Mouse (Mus musculus) lung, postnatal 36 days (tissue): ENCODE measurements at regions not wholly inside any gene's neighbourhood (a gene's known extent, or its start where the extent isn't known, plus 50 kb on each side); places are given as distances from the start of the nearest gene placed in this dataset.

ENCODE experiments used
- DNase-seq: peaks from one replicate; pipeline ENCODE4 v3.0.0; 2022; ENCODE audit warnings: mixed read lengths

DNA sequence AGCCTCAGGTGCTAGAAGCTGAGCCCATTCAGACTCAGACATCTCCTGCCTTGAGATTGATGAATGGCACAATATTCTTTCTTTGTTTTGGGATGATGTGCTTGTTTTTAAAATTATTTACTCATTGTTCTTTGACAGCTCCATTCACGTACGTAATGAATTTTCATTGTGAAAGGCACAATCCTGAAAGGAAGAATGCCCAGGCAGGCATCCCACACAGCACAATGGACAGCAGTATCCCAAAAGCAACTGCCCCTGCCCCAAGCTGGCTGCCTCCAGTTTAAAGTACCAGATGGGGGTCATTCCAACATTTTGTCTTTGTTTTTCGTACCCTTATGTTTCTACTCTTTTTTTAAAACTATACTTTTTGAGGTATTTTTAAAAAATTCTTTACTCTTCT, 210.9 kb upstream of the St8sia2 start:
- no peak for DNase-seq

DNA sequence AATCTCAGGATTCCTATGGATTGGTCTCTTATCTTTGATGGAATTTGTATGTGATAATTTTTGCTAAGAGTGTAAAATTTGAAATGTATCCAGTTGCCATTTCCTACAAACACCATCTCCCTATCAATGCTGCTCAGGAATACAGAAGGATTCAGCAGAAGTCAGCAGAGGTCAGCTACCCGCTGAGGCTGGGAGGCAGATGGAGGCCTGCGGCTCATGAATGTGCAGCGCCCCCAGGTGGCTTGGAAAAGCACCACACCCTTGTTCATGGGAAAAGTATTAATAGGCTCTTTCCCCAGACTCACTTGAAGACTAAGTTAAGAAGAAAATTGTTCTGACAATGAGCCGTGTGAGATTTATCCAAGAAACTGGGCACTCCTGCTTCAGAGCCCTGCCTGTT, 187.2 kb upstream of the St8sia2 start:
- DNase-seq, result peak; percentile 7

DNA sequence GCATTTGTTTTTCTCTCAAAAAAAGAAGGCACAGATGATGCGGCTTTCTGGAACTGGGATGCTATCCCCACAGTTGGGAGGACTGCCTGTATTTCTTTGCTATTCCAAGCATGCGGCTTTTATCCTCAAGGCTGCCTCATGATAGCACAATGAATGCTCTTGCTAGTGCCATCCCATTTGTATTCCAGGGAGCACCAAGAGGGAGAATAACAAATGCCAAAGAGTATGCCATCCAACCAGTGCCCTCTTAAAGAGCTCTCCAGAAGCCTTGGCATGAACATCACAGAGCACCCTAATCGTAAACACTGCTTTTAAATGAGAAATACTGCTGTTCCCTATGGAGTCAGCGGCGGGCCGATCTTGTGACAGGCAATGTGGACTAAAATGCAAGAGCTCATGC, 185.3 kb upstream of the St8sia2 start:
- DNase-seq, result no peak

DNA sequence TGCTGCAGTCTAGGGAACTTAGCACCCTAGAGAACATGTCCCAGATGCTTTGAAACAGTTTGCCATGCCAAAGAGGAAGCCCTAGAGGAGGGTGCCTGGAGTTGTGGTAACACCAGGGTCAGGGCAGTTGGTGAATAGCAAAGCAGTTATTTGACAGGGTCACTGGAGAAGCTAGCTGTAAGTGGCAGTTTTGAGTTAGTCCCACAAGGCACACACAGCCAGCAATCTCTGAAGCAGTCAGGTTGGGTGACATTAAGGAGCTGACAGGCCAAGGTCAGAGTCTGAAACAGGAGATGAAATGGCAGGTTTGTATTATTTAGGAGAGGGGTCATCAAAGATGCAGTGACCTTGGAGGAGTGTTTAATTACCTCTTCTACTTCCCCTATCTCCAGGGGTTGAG, 171.2 kb upstream of the St8sia2 start:
- no peak for DNase-seq

DNA sequence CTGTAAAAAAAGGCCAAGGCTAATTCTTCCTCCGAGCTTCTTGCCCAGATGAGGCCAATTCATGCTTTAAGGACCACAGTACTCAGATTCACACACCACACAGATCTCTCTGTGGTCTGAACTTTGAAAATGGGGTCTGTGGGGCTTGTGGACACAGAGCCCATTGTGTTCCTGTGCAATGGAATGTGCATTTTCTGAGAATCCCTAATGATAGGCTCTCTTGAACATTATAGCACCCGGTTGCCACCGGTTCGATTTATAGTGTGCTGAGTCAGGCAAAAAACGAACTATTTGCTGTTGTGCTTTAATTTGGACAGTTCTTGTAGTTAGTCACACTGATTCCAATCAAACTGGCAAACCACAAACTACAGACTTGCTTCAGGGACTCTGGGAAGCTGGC, 160.7 kb upstream of the St8sia2 start:
- DNase-seq, result no peak

DNA sequence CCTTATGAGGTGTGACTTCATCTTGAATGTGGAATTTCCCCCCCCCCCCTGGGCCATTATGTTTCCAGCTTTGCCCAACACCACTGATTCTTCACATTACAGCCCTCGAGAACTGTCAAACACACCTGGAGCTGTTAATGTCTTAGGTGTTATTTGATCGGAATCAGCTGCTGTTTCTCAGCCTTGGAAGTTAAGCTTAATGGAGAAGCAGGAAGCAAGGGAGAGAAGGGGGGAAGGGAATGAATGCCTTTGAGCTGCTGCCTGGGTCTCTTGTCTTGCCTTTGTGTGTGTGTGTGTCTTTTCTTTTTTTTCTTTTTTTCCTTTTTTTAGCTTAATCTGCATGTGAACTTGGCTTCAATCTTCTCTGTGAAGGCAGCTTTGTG, 159.7 kb upstream of the St8sia2 start:
- DNase-seq, result peak; percentile 70

DNA sequence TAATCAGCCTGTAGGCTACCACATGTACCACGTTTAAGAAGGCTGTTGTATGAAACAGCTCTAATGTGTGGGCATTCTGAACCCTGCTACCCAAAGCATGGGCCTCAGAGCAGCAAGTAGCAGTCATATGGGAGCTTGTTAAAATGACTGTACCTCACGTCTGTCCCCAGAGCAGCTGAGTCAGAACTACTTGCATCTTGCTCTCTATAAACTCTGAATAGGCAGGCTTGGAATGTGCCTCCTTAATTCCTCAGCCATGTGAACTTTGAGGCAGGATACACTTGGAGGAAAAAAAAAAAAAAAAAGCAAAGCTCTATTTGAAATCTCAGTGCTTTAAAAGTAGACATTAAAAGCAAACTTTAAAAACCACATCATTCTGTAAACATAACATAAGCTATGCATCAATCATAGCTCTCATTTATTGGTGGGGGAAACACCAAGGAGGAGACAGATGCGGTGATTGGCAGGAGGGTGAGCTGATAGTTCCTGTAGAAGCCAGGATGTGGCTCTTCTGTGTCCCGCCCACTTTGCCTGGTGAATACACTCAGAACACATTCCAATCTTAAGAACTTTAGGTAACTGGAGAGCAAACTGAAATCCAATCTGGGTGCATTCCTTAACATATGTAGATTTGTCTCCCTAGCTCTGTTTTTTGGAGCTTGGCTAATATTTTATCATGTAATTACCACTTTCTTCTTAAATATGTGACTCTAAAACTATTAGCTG, 159.2 kb upstream of the St8sia2 start:
- DNase-seq, result peak; percentile 29

DNA sequence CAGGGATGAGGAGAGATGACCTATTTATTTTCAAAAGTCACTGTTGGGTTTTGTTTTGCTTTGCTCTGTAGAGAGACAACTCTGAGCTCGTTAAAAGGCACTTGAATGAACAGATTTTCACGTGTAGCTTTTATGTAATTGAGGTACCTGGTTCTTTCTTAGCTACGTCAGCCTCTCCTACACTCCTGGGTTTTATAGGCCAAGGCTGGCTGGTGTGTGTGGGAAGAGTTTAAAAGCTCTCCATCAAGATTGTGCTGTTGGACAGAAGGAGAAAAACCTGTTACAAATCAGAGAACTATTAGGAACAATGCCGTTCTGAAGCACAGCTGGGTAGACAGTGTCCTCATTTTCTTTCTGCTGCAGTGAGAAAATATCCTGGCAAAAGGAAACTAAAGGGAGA, 138.1 kb upstream of the St8sia2 start:
- DNase-seq, result no peak

DNA sequence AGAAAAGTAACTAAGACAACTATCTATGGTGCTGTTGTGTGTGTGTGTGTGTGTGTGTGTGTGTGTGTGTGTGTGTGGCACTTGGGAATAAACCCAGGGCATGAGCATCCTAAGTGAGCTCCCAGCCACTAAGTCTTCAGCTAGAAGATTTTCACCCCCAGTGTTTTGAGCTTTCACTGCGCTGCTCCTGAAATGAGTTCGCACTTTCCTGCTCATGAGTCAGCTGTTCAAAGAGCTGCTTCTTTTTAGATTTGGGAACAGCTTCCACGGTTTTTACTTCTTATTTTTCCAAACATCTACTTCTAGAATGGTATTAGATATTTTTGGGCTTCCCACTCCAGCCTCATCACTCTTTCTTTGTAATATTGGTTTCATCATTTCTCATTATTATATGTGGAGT, 129.7 kb upstream of the St8sia2 start:
- DNase-seq, result no peak

DNA sequence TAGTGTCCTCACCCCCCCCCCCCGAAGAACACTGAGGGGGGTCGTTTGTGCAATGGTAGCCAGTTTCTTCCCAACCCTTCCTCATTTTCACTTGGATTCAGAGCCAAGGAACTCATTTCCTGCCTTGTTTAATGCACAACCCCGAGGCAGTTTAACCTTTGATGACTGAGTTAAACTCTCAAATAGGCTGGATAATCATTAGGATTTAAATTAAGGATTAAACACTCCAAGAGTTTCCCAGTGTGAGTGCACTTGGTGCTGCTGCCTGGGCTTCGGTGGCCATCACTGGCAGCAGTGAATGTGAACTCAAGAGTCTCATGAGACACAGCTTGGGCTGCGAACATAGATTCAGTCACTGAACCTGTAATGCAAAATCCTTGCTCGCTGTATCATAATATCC, 124.7 kb upstream of the St8sia2 start:
- DNase-seq, result no peak

DNA sequence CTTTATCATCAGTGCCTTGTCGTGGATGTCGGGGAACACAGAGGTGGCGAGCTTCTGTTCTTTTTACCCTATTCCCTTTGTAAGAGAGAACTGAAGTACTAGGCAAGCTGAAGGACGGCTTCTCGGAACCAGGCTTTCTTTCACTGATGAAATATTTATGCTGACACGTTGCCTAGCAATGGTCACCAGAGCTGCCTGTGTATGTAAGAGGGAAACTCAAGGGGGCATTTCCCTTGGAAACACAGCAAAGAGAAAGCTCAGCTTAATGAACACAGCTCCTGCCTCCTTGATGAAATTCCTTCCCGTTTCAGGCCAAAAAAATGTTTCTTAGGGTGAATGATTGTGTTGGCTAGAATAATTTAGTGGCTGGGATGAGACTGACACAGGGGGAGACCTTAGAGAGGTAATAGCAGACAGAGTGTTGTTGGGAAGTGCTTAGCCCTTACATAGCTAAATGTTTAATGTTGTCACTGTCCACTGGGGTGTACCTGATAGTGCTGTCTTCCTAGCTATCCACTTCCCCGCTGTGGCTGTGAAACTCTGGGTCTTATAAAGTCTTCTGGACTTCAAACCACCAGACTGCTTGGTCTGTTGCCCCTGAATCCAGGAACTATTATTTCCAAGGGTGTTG, 116.8 kb upstream of the St8sia2 start:
- DNase-seq, result peak; percentile 54

DNA sequence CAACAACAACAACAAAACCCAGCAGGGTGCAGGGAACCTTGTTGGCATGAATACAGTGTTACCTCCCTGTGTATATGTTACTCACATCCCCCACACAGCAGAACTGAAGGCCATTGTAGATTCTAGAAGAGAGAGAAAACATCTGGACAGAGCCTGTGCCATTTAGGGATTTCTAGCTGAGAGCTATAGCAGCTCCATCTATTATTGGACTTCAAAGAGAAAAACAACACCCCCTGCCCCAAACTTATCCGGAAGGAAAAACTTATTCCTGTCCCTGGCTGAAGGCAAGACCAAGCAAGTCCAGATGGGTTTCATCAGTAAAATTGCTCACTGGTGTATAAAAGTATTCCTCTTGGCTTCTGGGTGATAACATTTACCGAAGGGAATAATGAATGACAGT, 98.6 kb upstream of the St8sia2 start:
- no peak for DNase-seq

DNA sequence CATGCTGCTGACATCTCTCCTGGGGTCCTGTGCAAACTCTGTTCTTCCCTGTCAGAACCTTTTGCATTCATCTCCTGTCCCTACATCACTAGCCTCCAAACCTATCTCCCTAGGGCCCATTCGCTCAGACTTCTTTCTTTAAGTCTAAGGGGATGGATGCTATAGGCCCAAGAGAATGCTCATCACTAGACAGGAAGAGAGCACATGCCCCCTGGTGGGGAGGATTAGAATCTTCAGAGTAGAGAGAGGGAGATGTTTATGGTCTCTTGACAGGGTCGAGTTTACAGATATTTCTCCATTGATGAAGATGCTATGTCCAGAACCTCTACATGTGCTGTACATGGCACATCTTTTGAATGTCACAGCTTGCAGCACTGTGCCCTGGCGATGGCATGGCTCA, 94.9 kb upstream of the St8sia2 start:
- peak; percentile 20 for DNase-seq

DNA sequence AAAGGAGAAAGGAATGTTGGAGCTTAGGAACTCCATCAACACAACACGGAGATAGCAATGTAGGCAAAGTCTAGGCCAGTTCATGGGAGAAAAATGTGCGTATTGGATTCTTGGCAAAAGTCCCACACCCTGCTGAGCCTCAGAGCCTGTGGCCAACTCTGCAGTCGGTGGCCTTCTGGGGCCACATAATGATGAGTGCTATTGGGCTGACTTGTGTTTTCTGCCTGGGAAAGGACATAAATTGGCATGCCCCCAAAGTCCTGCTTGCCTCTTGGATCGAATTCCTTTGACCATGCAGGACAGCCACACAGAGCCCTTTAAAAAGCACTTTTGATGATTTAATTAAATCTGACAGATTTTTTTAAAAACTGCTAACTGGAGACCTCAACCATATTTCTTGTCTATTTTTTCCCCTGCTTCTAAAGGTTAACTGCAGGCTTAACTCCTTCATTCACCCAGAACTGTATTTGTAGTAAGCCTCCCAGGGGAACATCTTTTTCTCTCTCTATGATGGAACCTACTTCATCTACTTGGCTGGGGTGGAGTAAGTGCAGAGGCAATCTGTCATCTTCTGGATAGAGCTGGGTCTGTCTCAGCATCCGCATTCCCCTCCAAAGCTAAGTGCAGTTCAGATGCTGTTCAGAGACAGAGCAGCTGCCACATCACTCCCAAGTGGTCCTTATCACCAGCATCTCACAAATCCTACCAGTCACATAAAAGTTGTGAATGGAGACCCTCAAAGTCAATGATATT, 93.9 kb upstream of the St8sia2 start:
- peak; percentile 39 for DNase-seq

DNA sequence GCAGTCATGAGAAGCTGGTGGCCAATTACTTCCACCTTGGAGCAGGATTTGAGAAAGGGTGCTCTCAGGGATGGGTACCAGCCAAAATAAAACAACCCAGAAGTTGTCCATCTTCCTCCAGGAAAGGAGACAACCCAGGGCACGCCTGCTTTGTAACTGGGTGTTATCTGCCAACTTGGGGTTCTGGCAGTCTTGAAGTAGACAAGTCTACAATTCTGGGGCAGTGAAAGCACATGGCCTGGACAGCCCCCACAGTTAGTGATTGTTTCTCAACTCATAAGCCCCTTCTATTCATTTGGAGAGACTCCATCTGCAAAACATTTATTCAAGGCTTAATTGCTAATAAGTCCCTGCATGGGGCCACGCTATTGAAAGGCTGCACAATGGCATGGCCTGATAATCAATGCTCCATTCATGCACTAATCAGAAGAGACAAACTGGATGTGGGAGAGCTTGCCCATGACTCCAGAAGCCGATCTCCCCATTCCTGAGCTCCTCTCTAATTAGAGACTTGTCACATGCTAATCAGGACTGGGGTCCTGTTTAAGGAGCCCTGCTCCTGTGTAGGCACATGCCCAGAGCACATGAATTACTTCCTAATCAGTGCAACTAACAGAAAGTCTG, 78.0 kb upstream of the St8sia2 start:
- no peak for DNase-seq

DNA sequence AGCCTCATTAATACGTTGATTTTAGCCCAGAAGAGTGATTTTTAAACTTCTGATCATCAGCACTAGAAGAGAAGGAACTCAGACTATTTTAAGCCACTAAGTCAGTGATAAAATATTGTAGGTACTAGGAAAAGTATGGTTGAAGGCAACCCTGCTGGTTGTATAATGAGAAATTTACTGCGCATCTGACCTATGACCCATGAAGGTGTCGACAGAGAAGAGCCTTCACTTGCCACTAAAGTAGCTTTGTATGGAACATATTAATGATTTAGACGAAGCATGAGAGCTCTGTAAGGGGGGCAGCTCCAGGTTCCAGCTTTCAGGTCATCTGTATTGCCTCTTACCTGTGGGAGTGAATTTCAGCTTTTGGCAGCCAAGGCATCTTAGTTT, 67.4 kb upstream of the St8sia2 start:
- DNase-seq, result no peak

DNA sequence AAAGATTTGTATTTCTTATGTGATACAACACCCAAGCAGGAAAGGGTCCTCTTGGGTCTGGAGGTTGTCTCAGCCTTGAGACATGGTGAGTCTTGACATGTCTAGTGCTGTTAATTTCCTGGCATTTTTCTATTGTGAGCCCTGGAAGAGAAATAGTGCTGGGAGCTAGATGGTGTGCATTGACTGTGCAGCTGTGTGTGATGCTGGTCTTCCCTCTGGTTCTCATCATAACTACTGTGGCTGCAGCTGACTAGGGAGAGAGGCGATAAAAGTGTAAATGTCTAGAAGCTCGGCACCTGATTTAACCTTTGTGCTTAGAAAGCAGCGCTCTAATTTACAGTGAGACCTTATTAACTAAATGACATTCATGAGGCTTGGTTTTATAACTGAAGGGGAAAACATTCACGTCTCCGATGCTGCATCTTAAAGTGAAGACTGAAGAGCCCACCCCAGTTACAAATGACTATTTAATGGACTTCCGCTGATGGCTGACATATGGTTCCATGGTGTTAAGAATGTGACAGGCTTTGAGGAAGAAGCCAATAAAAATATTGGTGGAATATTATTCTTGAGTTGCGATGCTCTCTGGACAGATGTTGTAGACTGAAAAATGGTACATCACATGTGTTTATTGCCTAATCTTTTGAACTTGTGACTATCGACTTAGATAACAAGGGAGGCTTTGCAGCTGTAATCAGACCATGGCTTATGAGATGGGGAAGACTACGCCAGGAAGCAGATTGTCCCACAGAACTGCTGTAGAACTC, 66.8 kb upstream of the St8sia2 start:
- DNase-seq, result peak; percentile 52

DNA sequence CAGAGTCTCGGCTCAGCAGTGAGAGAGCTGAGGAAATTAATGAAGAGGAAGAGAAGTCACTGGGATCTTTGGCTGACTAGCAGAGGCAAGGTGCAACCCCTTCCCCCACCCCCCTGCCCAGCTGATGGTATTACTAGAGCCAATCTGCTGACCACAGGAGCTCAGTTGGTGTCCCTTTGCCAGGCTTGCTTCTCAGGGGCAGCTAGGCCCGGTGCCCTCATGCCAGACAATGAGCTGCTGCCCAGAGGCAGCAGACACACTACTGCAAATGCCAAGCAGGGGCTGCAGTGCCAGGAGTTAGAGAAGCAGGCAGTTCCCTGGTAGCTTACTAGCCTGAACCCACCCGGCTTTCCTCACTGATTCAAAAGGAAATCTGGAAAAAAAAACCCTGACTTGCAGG, 59.1 kb upstream of the St8sia2 start:
- no peak for DNase-seq

DNA sequence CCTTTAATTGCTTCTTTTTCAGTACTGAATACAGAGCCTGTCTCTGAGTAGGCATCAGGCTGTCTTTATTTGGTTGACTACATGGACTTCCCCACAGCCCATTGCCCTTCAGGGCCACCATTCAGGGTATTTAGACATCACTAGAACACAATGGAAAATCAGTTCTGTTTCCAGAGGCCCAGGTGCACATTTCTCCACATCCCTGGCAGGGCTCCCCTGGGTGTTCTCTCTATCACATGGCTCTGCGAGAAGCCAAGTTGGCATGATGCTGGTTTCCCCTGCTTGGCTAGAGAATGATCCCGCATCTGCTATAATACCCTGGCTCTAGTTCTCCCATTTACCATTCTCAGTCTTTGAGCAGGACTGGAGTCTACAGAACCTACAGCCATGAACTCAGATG, 57.3 kb upstream of the St8sia2 start:
- DNase-seq, result no peak

DNA sequence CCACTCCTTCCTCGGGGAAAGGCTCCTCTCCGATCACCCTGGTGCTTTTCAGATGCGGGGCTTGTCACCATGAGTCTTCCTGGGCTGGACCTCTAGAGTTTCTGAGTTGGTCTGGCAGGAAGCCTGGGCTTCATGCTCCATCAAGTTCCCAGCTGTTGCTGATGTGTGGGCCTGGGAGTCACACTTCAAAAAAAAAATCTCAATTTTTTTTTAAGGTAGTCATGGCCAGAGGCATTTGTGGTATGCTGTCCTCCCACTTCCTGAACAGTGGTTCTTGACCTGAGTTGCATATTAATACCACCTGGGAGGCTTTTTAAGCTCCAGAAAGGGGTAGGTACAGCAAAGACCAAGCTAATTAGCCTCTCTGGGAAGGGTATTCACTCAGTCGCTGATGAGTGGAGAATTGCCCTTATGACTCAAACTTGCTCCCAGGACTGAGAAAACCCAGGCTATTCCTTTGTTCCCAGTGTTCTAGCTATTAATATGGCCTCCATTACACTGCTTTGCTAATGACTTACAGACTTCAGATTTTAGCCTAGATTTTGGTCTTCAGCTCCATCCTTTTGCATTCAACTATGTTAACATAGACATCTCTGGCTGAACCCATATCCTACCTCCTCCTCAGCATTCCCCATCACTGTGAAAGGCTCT, 52.1 kb upstream of the St8sia2 start:
- peak; percentile 36 for DNase-seq
